In the genomic region with DNA sequence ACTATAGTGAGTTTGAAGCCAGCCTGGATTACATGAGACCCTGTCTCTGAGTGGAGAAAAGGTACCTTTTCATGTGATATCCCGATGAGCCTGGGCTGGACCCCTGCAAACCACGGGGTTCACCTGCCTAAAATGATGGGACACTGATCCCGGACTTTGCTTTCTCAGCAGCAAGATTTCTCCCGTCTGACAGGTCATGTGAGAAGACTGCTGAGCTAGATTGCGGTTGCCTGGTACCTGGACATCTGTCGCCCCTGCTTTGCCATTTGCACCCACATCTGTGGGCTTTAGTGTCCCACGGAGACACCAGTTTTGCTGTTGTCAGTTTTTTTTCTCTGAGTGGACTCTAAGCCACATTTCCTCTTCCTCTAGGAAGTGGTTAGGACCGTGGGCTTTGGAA, we compare ENCODE assay signal across 10 mouse cellular contexts. TPM values are rescaled to one million over a fixed set of nuclear protein-coding genes. Genes with fewer than 3 reads are reported as not detected.
DNase-seq lines count a peak whose midpoint lies in the region; ATAC-seq and TF ChIP-seq lines count a peak whose summit lies in the region.
"Had no signal": no experiment of that assay in that cellular context is flagged by ENCODE, and none has a peak within 500 bp of the region (broad histone marks: within the 10 kb centered on the region; RNA-seq: fewer than 3 reads in every experiment).

No protein-coding gene starts in this region.

- H3ac ChIP-seq in myocyte (ENCODE audit: control insufficient read depth, insufficient read length), result no peak overlapping the region

- TF ChIP-seq CTCF in kidney, postnatal 0 days (IDR thresholded peaks at IDR 0.05; ENCODE audit: low read depth), result no peak

- H3K36me3 ChIP-seq in forebrain, embryonic 10.5 days (replicated peaks), result peaks cover 38% of the 10 kb centered on the region
- no peaks in the 10 kb centered on the region; the same call in 1 of the 2 replicates for H3K36me3 ChIP-seq in kidney, postnatal 0 days (ENCODE audit: insufficient read depth, low read length)
- H3K36me3 ChIP-seq in myocyte (ENCODE audit: control insufficient read depth, insufficient read depth), result no peaks in the 10 kb centered on the region

- DNase-seq in kidney, adult 8-10 months, result peak; percentile 43 to 47
- DNase-seq in kidney, postnatal 4 days, result no peak
- no peak for DNase-seq in forebrain, embryonic 10.5 days (ENCODE audit: extremely low spot score, low spot score)
- no peak for DNase-seq in kidney, postnatal 0 days (ENCODE audit: low spot score)
- no peak for DNase-seq in thymus, postnatal 25 days
- DNase-seq in adrenal gland, adult (ENCODE audit: inconsistent age in 2 of 2, low spot score in 1 of 2), result no peak
- DNase-seq in adrenal gland, adult 8-10 months, result no peak
- DNase-seq: retina, postnatal 1 day had no signal

- no peaks in the 10 kb centered on the region for H3K79me2 ChIP-seq in myocyte (ENCODE audit: control insufficient read depth, insufficient read depth)

- no peak overlapping the region for H3K9ac ChIP-seq in kidney, postnatal 0 days (ENCODE audit: low read depth, low read length)

- TF ChIP-seq POLR2A in myocyte (IDR thresholded peaks at IDR 0.05; ENCODE audit: insufficient read length, low read depth), result no peak

- 88% methylated on average over 8 of the region's 8 CpGs for WGBS in forebrain, embryonic 10.5 days
- 73% methylated on average over 8 of the region's 8 CpGs for WGBS in kidney, postnatal 0 days

- H3K27me3 ChIP-seq in forebrain, embryonic 10.5 days (ENCODE audit: poor library complexity, severe bottlenecking), result peaks cover 11% of the 10 kb centered on the region; the same call in 1 of the 2 replicates
- H3K27me3 ChIP-seq in kidney, postnatal 0 days (ENCODE audit: insufficient read depth, low read length), result no peaks in the 10 kb centered on the region
- H3K27me3 ChIP-seq in myocyte (ENCODE audit: control insufficient read depth, insufficient read depth, insufficient read length), result no peaks in the 10 kb centered on the region

- H3K27ac ChIP-seq in forebrain, embryonic 10.5 days, result no peak overlapping the region
- H3K27ac ChIP-seq in kidney, postnatal 0 days, result peak overlapping the region; percentile 60; the same call in 1 of the 2 replicates

- H3K4me2 ChIP-seq in kidney, postnatal 0 days (ENCODE audit: low read length), result peak overlapping the region; percentile 85
- peak overlapping the region; percentile 87 for H3K4me2 ChIP-seq in myocyte (ENCODE audit: low read depth)

- peak overlapping the region; percentile 90 for H3K4me3 ChIP-seq in forebrain, embryonic 10.5 days
- H3K4me3 ChIP-seq in kidney, postnatal 0 days (replicated peaks; ENCODE audit: low read depth, low read length), result no peak overlapping the region
- no peak overlapping the region for H3K4me3 ChIP-seq in myocyte

- ATAC-seq in kidney, postnatal 0 days (replicated peaks; ENCODE audit: low FRiP score, low read depth), result no peak

- no peaks in the 10 kb centered on the region for H3K9me3 ChIP-seq in forebrain, embryonic 10.5 days
- H3K9me3 ChIP-seq in kidney, postnatal 0 days (replicated peaks; ENCODE audit: low read length), result no peaks in the 10 kb centered on the region
- H3K9me3 ChIP-seq: G1E had no signal

- H3K4me1 ChIP-seq in forebrain, embryonic 10.5 days, result peaks cover 39% of the 10 kb centered on the region
- H3K4me1 ChIP-seq in kidney, postnatal 0 days (replicated peaks; ENCODE audit: insufficient read depth, low read length), result peaks cover 7% of the 10 kb centered on the region; the same call in 1 of the 2 replicates

TF ChIP-seq in myocyte, 11 proteins besides CTCF, POLR2A, EP300 and RAD21:
- TF ChIP-seq SRF (IDR thresholded peaks at IDR 0.05; ENCODE audit: control insufficient read depth, insufficient read length, low read depth), result no peak
- TF ChIP-seq CEBPB (IDR thresholded peaks at IDR 0.05; ENCODE audit: insufficient read depth, poor library complexity, severe bottlenecking), result no peak

RNA-seq across cellular contexts. Expression of gene Tmem206, which starts 1.5 kb away (rescaled TPM):
- 25.6 and 29.5 TPM in 2 replicates for polyA plus RNA-seq in forebrain, embryonic 10.5 days (2016; fragmentation: Nextera tagmentation; extraction: Ambion mirVana)
- 19.7 and 24.5 TPM in 2 replicates for polyA plus RNA-seq in kidney, postnatal 0 days (2015; fragmentation: Nextera tagmentation; extraction: Ambion mirVana)
- 12.1 TPM for polyA plus RNA-seq in myocyte (2012; fragmentation: generic; extraction: Trizol)
- 1 to 10 TPM; 6.0 to 9.2 (median 8.4) TPM for total RNA-seq in adrenal gland, adult 8-10 months (2022)

RNA-seq across cellular contexts. Expression of gene Nenf, which starts 9.3 kb away (rescaled TPM):
- polyA plus RNA-seq in forebrain, embryonic 10.5 days (2016; fragmentation: Nextera tagmentation; extraction: Ambion mirVana), result 49.9 and 51.9 TPM in 2 replicates
- polyA plus RNA-seq in kidney, postnatal 0 days (2015; fragmentation: Nextera tagmentation; extraction: Ambion mirVana), result 140 and 144 TPM in 2 replicates
- 143 TPM for polyA plus RNA-seq in myocyte (2012; fragmentation: generic; extraction: Trizol)
- 100 to 1,000 TPM in 2 of 4 experiments, 10 to 100 TPM in 2; 82.9 to 112 (median 103) TPM for total RNA-seq in adrenal gland, adult 8-10 months (2022)

Comparison
In these comparisons a context has a peak if more than half of its experiments do, and no peak if none do; other contexts are left out.
1. DNase-seq: peak in kidney, adult 8-10 months (2 of 2); none in kidney, postnatal 4 days (0 of 2), forebrain, embryonic 10.5 days (single experiment), kidney, postnatal 0 days (single experiment), thymus, postnatal 25 days (single experiment), adrenal gland, adult (0 of 2) and adrenal gland, adult 8-10 months (single experiment).